Mouse (Mus musculus) stomach, postnatal 0 days (tissue): ENCODE data around the gene Pkd1. TPM values are rescaled to one million over a fixed set of nuclear protein-coding genes. Genes with fewer than 3 reads are reported as not detected.
A peak's percentile ranks its signal among the peaks of the same experiment; 100 is the strongest.

Experiments used
- ATAC-seq: fragments of 200-750 bp; cut with Nextera tagmentation; 2 replicates; pipeline ENCODE4 v1.8.0; 2017; ENCODE audit not compliant: low FRiP score, low TSS enrichment
- DNase-seq: peaks from one replicate; pipeline ENCODE4 v3.0.0-alpha.2; 2016; ENCODE audit warnings: low spot score
- H3K27ac ChIP-seq: fragments of 300-500 bp; sonication (generic); replicated peaks from 2 replicates; pipeline ENCODE4 v1.5.1; 2014; ENCODE audit warnings: mild to moderate bottlenecking, control low read depth
- H3K27me3 ChIP-seq: fragments of 300-500 bp; sonication (generic); 2 replicates; pipeline ENCODE4 v1.6.1; 2014; ENCODE audit warnings: low read length; ENCODE audit not compliant: control insufficient read depth, insufficient read depth
- H3K36me3 ChIP-seq: fragments of 300-500 bp; sonication (generic); 2 replicates; pipeline ENCODE4 v1.6.1; 2014; ENCODE audit warnings: low read length, mixed read lengths; ENCODE audit not compliant: control insufficient read depth, insufficient read depth
- H3K4me1 ChIP-seq: fragments of 300-500 bp; sonication (generic); replicated peaks from 2 replicates; pipeline ENCODE4 v1.6.1; 2014; ENCODE audit warnings: antibody characterized with exemption; ENCODE audit not compliant: control insufficient read depth, insufficient read depth
- H3K4me2 ChIP-seq: fragments of 300-500 bp; sonication (generic); replicated peaks from 2 replicates; pipeline ENCODE4 v1.6.1; 2014; ENCODE audit warnings: low read depth, mild to moderate bottlenecking, control low read depth, moderate library complexity
- H3K4me3 ChIP-seq: fragments of 300-500 bp; sonication (generic); 2 replicates; pipeline ENCODE4 v1.5.1; 2014; ENCODE audit warnings: low read depth, low read length, control low read depth
- H3K9ac ChIP-seq: fragments of 300-500 bp; sonication (generic); 2 replicates; pipeline ENCODE4 v1.6.1; 2014; ENCODE audit warnings: mild to moderate bottlenecking, low read length, control low read depth, mixed read lengths
- H3K9me3 ChIP-seq: fragments of 300-500 bp; sonication (generic); 2 replicates; pipeline ENCODE4 v1.6.1; 2016; ENCODE audit warnings: low read length; ENCODE audit not compliant: control insufficient read depth
- CTCF ChIP-seq: IDR thresholded peaks from 2 replicates; pipeline ENCODE4 v1.5.1; 2016; ENCODE audit warnings: antibody characterized with exemption, low read depth, mild to moderate bottlenecking, moderate library complexity
- EP300 ChIP-seq: optimal IDR thresholded peaks from 2 replicates; pipeline ENCODE3; 2016; ENCODE audit warnings: antibody characterized with exemption
- WGBS: fragments of 180-500 bp; shearing (Covaris S2); extraction: QIAGEN DNeasy Blood & Tissue Kit; methylation state at CpG from one replicate; pipeline ENCODE4 v1.1.7; 2014; 5-methylcytosine and 5-hydroxymethylcytosine counted together
- polyA plus RNA-seq: library from polyadenylated mRNA; unstranded; fragments of >200 nt; fragmentation: Nextera tagmentation; extraction: Ambion mirVana; gene quantifications from 2 replicates; pipeline ENCODE4 v1.2.1, GENCODE M21; 2015

The Pkd1 gene
- polyA plus RNA-seq, 1 experiment from 2014 or later = 12.3 TPM

DNA sequence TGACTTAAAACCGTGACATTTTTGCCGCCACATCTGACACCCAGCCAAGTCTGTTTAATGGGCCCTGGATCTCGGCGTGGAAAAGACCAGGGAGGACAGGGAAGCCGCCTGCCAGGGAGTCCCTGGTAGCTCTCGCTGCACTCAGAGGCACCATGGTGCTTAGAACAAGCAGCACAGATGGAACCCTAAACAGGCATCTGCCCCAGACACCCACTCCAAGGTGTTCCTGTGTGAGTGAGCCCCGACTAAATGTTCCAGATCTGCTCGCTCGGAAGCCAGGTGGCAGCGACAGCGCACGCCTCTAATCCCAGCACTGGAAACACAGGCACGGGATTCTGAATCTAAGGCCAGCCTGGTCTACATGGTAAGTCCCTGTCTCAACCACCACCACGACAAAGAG, 80.4 kb downstream of the Pkd1 start:
- WGBS = 90% methylated on average over 14 of the region's 14 CpGs
- peaks cover 17% of the 10 kb centered on the region; the same call in 1 of the 2 replicates for H3K36me3 ChIP-seq
- 0 out of 2 replicates have a peak, but pooled peaks have one; percentile 20 for TF ChIP-seq CTCF
- no peak for TF ChIP-seq EP300

GRCm38 (mm10) chr17:24632167-24632812, 82.7 kb downstream of the Pkd1 start, which contains the start of the genes Tsc2 and Nthl1:
Gene Tsc2 (minus strand): TSS chr17:24632630.
Gene Nthl1 (plus strand): TSS chr17:24632680.
- WGBS = 1% methylated on average over 51 of the region's 51 CpGs
- ATAC-seq (peak; percentile 74), DNase-seq (peak; percentile 86)
- peak within 1 kb of the TSS; percentile 96 for H3K27ac ChIP-seq
- H3K9ac ChIP-seq = peak within 1 kb of the TSS; percentile 78
- peaks cover 3% of the 10 kb centered on the region; the same call in 1 of the 2 replicates for H3K4me1 ChIP-seq
- H3K27me3 ChIP-seq = no peaks in the 10 kb centered on the region
- H3K9me3 ChIP-seq = no peaks in the 10 kb centered on the region
- peak within 1 kb of the TSS; percentile 68 for H3K4me3 ChIP-seq
- peaks cover 11% of the 10 kb centered on the region; the same call in 1 of the 2 replicates for H3K36me3 ChIP-seq
- H3K4me2 ChIP-seq = peak within 1 kb of the TSS; percentile 89
- 0 out of 2 replicates have a peak, but pooled peaks have one; percentile 1 for TF ChIP-seq CTCF
- no peak for TF ChIP-seq EP300

More for the DNA sequence above, 80.4 kb downstream of the Pkd1 start:
- no peak overlapping the region for H3K4me2 ChIP-seq
- H3K4me1 ChIP-seq = peaks cover 3% of the 10 kb centered on the region; the same call in 1 of the 2 replicates
- no peak overlapping the region for H3K27ac ChIP-seq
- no peaks in the 10 kb centered on the region for H3K27me3 ChIP-seq
- H3K4me3 ChIP-seq = no peak overlapping the region
- ATAC-seq (no peak), DNase-seq (no peak)
- H3K9ac ChIP-seq = no peak overlapping the region
- no peaks in the 10 kb centered on the region for H3K9me3 ChIP-seq

- H3K4me1 ChIP-seq = peaks cover 3% of the 10 kb centered on the region; the same call in 1 of the 2 replicates
- 5% methylated on average over 21 of the region's 22 CpGs for WGBS
- peak overlapping the region; percentile 78 for H3K9ac ChIP-seq
- peak overlapping the region; percentile 89 for H3K4me2 ChIP-seq
- no peaks in the 10 kb centered on the region for H3K27me3 ChIP-seq
- TF ChIP-seq EP300 (no peak), CTCF (no peak)
- no peaks in the 10 kb centered on the region for H3K9me3 ChIP-seq
- DNase-seq = peak; percentile 70
- peaks cover 8% of the 10 kb centered on the region; the same call in 1 of the 2 replicates for H3K36me3 ChIP-seq
- H3K4me3 ChIP-seq = peak overlapping the region; percentile 68
- ATAC-seq = peak; percentile 52
- peak overlapping the region; percentile 96 for H3K27ac ChIP-seq
Observed at GRCm38 (mm10) chr17:24632813-24633449, 83.3 kb downstream of the Pkd1 start.

DNA sequence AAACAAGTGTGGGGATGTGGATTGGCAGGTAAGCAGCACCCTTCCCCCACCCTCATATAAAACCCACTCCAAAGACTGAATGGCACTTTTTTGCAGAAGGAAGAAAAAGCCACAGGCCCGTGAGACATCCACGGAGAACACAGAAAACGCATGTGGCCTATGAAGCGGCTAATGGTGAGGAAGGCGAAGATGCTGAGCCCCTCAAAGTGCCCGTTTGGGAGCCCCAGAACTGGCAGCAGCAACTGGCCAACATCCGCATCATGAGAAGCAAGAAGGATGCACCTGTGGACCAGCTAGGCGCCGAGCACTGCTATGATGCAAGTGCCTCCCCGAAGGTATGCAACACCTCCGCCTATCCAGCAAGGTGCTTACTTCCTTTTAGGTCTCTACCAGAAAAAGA, 84.2 kb downstream of the Pkd1 start:
- TF ChIP-seq EP300 (no peak), CTCF (no peak)

GRCm38 (mm10) chr17:24635024-24635423, 85.4 kb downstream of the Pkd1 start:
- no peak for TF ChIP-seq EP300
- no peak for TF ChIP-seq CTCF
- WGBS = 73% methylated on average over 4 of the region's 4 CpGs
- Histone ChIP-seq H3K4me1 (peaks cover 3% of the 10 kb centered on the region; the same call in 1 of the 2 replicates), H3K4me2 (no peak overlapping the region), H3K9me3 (no peaks in the 10 kb centered on the region), H3K27me3 (no peaks in the 10 kb centered on the region), H3K4me3 (no peak overlapping the region), H3K9ac (no peak overlapping the region), H3K36me3 (peaks cover 3% of the 10 kb centered on the region), H3K27ac (no peak overlapping the region)
- DNase-seq (no peak), ATAC-seq (no peak)

More for the DNA sequence above, 84.2 kb downstream of the Pkd1 start:
- Histone ChIP-seq H3K27me3 (no peaks in the 10 kb centered on the region), H3K4me1 (peaks cover 3% of the 10 kb centered on the region; the same call in 1 of the 2 replicates), H3K4me3 (no peak overlapping the region), H3K9ac (0 out of 2 replicates have a peak overlapping the region, but pooled peaks have one; percentile 78), H3K36me3 (peaks cover 8% of the 10 kb centered on the region), H3K9me3 (no peaks in the 10 kb centered on the region), H3K4me2 (no peak overlapping the region), H3K27ac (peak overlapping the region; percentile 96)
- WGBS = 92% methylated on average over 11 of the region's 11 CpGs
- DNase-seq (no peak), ATAC-seq (no peak)
